Mouse (Mus musculus) forebrain, embryonic 10.5 days (tissue): ENCODE data around the gene Ptgs2. TPM values are rescaled to one million over a fixed set of nuclear protein-coding genes. Genes with fewer than 3 reads are reported as not detected.

ENCODE experiments used
- DNase-seq: peaks from one replicate; pipeline ENCODE4 v3.0.0-alpha.2; 2017; ENCODE audit warnings: low spot score; ENCODE audit errors: extremely low spot score
- H3K27ac ChIP-seq: fragments of 300-500 bp; sonication (generic); 2 replicates; pipeline ENCODE4 v1.5.1; 2016; ENCODE audit warnings: mild to moderate bottlenecking
- H3K27me3 ChIP-seq: fragments of 300-500 bp; sonication (generic); 2 replicates; pipeline ENCODE4 v1.6.1; 2016; ENCODE audit warnings: mild to moderate bottlenecking; ENCODE audit not compliant: poor library complexity, severe bottlenecking
- H3K36me3 ChIP-seq: fragments of 300-500 bp; sonication (generic); replicated peaks from 2 replicates; pipeline ENCODE4 v1.6.1; 2016; ENCODE audit warnings: mild to moderate bottlenecking, moderate library complexity
- H3K4me1 ChIP-seq: fragments of 300-500 bp; sonication (generic); 2 replicates; pipeline ENCODE4 v1.6.1; 2016
- H3K4me3 ChIP-seq: fragments of 300-500 bp; sonication (generic); 2 replicates; pipeline ENCODE4 v1.5.1; 2016; ENCODE audit warnings: mild to moderate bottlenecking, moderate library complexity
- H3K9me3 ChIP-seq: fragments of 300-500 bp; sonication (generic); 2 replicates; pipeline ENCODE4 v1.6.1; 2016; ENCODE audit warnings: mild to moderate bottlenecking, moderate library complexity
- WGBS: fragments of 180-500 bp; shearing (Covaris S2); methylation state at CpG from one replicate; pipeline ENCODE4 v1.1.7; 2016; 5-methylcytosine and 5-hydroxymethylcytosine counted together
- polyA plus RNA-seq: library from polyadenylated mRNA; unstranded; fragments of >200 nt; fragmentation: Nextera tagmentation; extraction: Ambion mirVana; gene quantifications from 2 replicates; pipeline ENCODE4 v1.2.1, GENCODE M21; 2016

Ptgs2 gene
- polyA plus RNA-seq, 1 experiment from 2014 or later: not detected

- Histone ChIP-seq H3K36me3 (no peaks in the 10 kb centered on the region), H3K4me1 (no peaks in the 10 kb centered on the region), H3K9me3 (no peaks in the 10 kb centered on the region), H3K27me3 (no peaks in the 10 kb centered on the region), H3K27ac (no peak overlapping the region), H3K4me3 (no peak overlapping the region)
- no peak for DNase-seq
- WGBS: 72% methylated on average over 7 of the region's 7 CpGs
These were observed 15.5 kb downstream of the Ptgs2 start for GRCm38 (mm10) chr1:150115352-150115751.

- Histone ChIP-seq H3K27me3 (no peaks in the 10 kb centered on the region), H3K27ac (no peak overlapping the region), H3K36me3 (no peaks in the 10 kb centered on the region), H3K9me3 (no peaks in the 10 kb centered on the region), H3K4me1 (no peaks in the 10 kb centered on the region), H3K4me3 (no peak overlapping the region)
- WGBS: 87% methylated on average over 5 of the region's 5 CpGs
- DNase-seq: no peak
These were observed 18.5 kb downstream of the Ptgs2 start for GRCm38 (mm10) chr1:150118352-150118751.

- DNase-seq: no peak
- H3K36me3 ChIP-seq: no peaks in the 10 kb centered on the region
- H3K27me3 ChIP-seq: no peaks in the 10 kb centered on the region
- no peak overlapping the region for H3K4me3 ChIP-seq
- H3K9me3 ChIP-seq: no peaks in the 10 kb centered on the region
- H3K27ac ChIP-seq: no peak overlapping the region
- 81% methylated on average over 2 of the region's 2 CpGs for WGBS
- H3K4me1 ChIP-seq: no peaks in the 10 kb centered on the region
These were observed 25.7 kb downstream of the Ptgs2 start for GRCm38 (mm10) chr1:150125568-150125967.

GRCm38 (mm10) chr1:150130070-150130469, 30.2 kb downstream of the Ptgs2 start:
- Histone ChIP-seq H3K27me3 (no peaks in the 10 kb centered on the region), H3K4me3 (no peak overlapping the region), H3K4me1 (no peaks in the 10 kb centered on the region), H3K9me3 (no peaks in the 10 kb centered on the region), H3K36me3 (no peaks in the 10 kb centered on the region), H3K27ac (no peak overlapping the region)
- no peak for DNase-seq
- 86% methylated on average over 6 of the region's 6 CpGs for WGBS

GRCm38 (mm10) chr1:150130586-150131275, 30.9 kb downstream of the Ptgs2 start:
- Histone ChIP-seq H3K36me3 (no peaks in the 10 kb centered on the region), H3K4me3 (no peak overlapping the region), H3K27ac (no peak overlapping the region), H3K9me3 (no peaks in the 10 kb centered on the region), H3K4me1 (no peaks in the 10 kb centered on the region), H3K27me3 (no peaks in the 10 kb centered on the region)
- DNase-seq: no peak
- 82% methylated on average over 5 of the region's 5 CpGs for WGBS

GRCm38 (mm10) chr1:150135350-150135749, 35.5 kb downstream of the Ptgs2 start:
- H3K27me3 ChIP-seq: no peaks in the 10 kb centered on the region
- no peak overlapping the region for H3K4me3 ChIP-seq
- no peaks in the 10 kb centered on the region for H3K9me3 ChIP-seq
- no peak for DNase-seq
- H3K36me3 ChIP-seq: no peaks in the 10 kb centered on the region
- H3K27ac ChIP-seq: no peak overlapping the region
- H3K4me1 ChIP-seq: no peaks in the 10 kb centered on the region

GRCm38 (mm10) chr1:150139730-150140129, 39.9 kb downstream of the Ptgs2 start:
- WGBS: 89% methylated on average over 9 of the region's 9 CpGs
- no peak for DNase-seq
- no peaks in the 10 kb centered on the region for H3K36me3 ChIP-seq
- H3K9me3 ChIP-seq: no peaks in the 10 kb centered on the region
- H3K27me3 ChIP-seq: no peaks in the 10 kb centered on the region
- H3K4me1 ChIP-seq: no peaks in the 10 kb centered on the region
- no peak overlapping the region for H3K27ac ChIP-seq
- H3K4me3 ChIP-seq: no peak overlapping the region

- no peak overlapping the region for H3K4me3 ChIP-seq
- no peaks in the 10 kb centered on the region for H3K4me1 ChIP-seq
- WGBS: 89% methylated on average over 1 of the region's 1 CpGs
- H3K36me3 ChIP-seq: no peaks in the 10 kb centered on the region
- H3K27me3 ChIP-seq: no peaks in the 10 kb centered on the region
- no peaks in the 10 kb centered on the region for H3K9me3 ChIP-seq
- no peak overlapping the region for H3K27ac ChIP-seq
- no peak for DNase-seq
These were observed 42.1 kb downstream of the Ptgs2 start for GRCm38 (mm10) chr1:150141939-150142338.

- no peak overlapping the region for H3K27ac ChIP-seq
- no peak for DNase-seq
- 81% methylated on average over 1 of the region's 1 CpGs for WGBS
- H3K36me3 ChIP-seq: no peaks in the 10 kb centered on the region
- H3K27me3 ChIP-seq: no peaks in the 10 kb centered on the region
- no peak overlapping the region for H3K4me3 ChIP-seq
- H3K9me3 ChIP-seq: no peaks in the 10 kb centered on the region
- H3K4me1 ChIP-seq: no peaks in the 10 kb centered on the region
These were observed 43.7 kb downstream of the Ptgs2 start for GRCm38 (mm10) chr1:150143578-150143977.

GRCm38 (mm10) chr1:150145049-150145448, 45.2 kb downstream of the Ptgs2 start:
- DNase-seq: no peak
- H3K9me3 ChIP-seq: no peaks in the 10 kb centered on the region
- H3K27me3 ChIP-seq: no peaks in the 10 kb centered on the region
- no peaks in the 10 kb centered on the region for H3K36me3 ChIP-seq
- WGBS: 91% methylated on average over 8 of the region's 8 CpGs
- no peak overlapping the region for H3K27ac ChIP-seq
- no peaks in the 10 kb centered on the region for H3K4me1 ChIP-seq
- H3K4me3 ChIP-seq: no peak overlapping the region

GRCm38 (mm10) chr1:150147272-150147671, 47.4 kb downstream of the Ptgs2 start:
- no peak overlapping the region for H3K27ac ChIP-seq
- H3K4me1 ChIP-seq: no peaks in the 10 kb centered on the region
- H3K36me3 ChIP-seq: no peaks in the 10 kb centered on the region
- H3K4me3 ChIP-seq: no peak overlapping the region
- no peak for DNase-seq
- H3K27me3 ChIP-seq: no peaks in the 10 kb centered on the region
- WGBS: 79% methylated on average over 4 of the region's 4 CpGs
- no peaks in the 10 kb centered on the region for H3K9me3 ChIP-seq

GRCm38 (mm10) chr1:150151411-150151810, 51.6 kb downstream of the Ptgs2 start:
- 80% methylated on average over 3 of the region's 3 CpGs for WGBS
- no peak overlapping the region for H3K4me3 ChIP-seq
- no peaks in the 10 kb centered on the region for H3K9me3 ChIP-seq
- H3K27ac ChIP-seq: no peak overlapping the region
- no peaks in the 10 kb centered on the region for H3K4me1 ChIP-seq
- DNase-seq: no peak
- no peaks in the 10 kb centered on the region for H3K36me3 ChIP-seq
- no peaks in the 10 kb centered on the region for H3K27me3 ChIP-seq
